In genomic region chr6:134454093-134454492, GRCm38 (mm10) we compare ENCODE assay signal across 10 mouse cellular contexts. TPM values are rescaled to one million over a fixed set of nuclear protein-coding genes. Genes with fewer than 3 reads are reported as not detected.
DNase-seq lines count a peak whose midpoint lies in the region; ATAC-seq and TF ChIP-seq lines count a peak whose summit lies in the region.
"Had no signal": no experiment of that assay in that cellular context is flagged by ENCODE, and none has a peak within 500 bp of the region (broad histone marks: within the 10 kb centered on the region; RNA-seq: fewer than 3 reads in every experiment).

No protein-coding gene starts in this region.

- H3K4me1 ChIP-seq in heart, embryonic 11.5 days (ENCODE audit: control insufficient read depth, insufficient read depth, low read length) = no peaks in the 10 kb centered on the region
- H3K4me1 ChIP-seq in CH12.LX (ENCODE audit: control insufficient read depth in 1 of 2, insufficient read depth in 2 of 2) = peaks cover 2 to 15% of the 10 kb centered on the region in 2 experiments; a peak in 3 of 4 replicates
- no peaks in the 10 kb centered on the region; the same call in 1 of the 2 replicates for H3K4me1 ChIP-seq in embryonic facial prominence, embryonic 11.5 days (ENCODE audit: control insufficient read depth, insufficient read depth, low read length)
- no peaks in the 10 kb centered on the region; the same call in 1 of the 2 replicates for H3K4me1 ChIP-seq in forebrain, embryonic 16.5 days (replicated peaks; ENCODE audit: control insufficient read depth, insufficient read depth, low read length)
- H3K4me1 ChIP-seq in heart, embryonic 10.5 days = peaks cover 6% of the 10 kb centered on the region; the same call in 1 of the 2 replicates
- H3K4me1 ChIP-seq: hindbrain, embryonic 15.5 days; lung, embryonic 15.5 days had no signal

- dilution Hi-C loops in CH12.LX (cut with MboI; ENCODE audit: extremely low pct_ligation_motif_present, extremely low pct_unique_long_range_greater_than_20kb, low sequenced_read_pairs) = no loop called here

- peaks cover 35% of the 10 kb centered on the region for H3K36me3 ChIP-seq in heart, embryonic 11.5 days (ENCODE audit: control insufficient read depth, insufficient read depth, low read length)
- H3K36me3 ChIP-seq in CH12.LX (replicated peaks in 1 of 2; ENCODE audit: control insufficient read depth in 1 of 2, insufficient read depth in 1 of 2, low read length in 1 of 2) = peaks cover 56 to 93% of the 10 kb centered on the region in 2 experiments
- H3K36me3 ChIP-seq in embryonic facial prominence, embryonic 11.5 days (replicated peaks; ENCODE audit: control insufficient read depth, insufficient read depth, low read depth, low read length) = peaks cover 14% of the 10 kb centered on the region
- H3K36me3 ChIP-seq in forebrain, embryonic 16.5 days (ENCODE audit: control insufficient read depth, insufficient read depth) = peaks cover 24% of the 10 kb centered on the region
- H3K36me3 ChIP-seq in heart, embryonic 10.5 days = peaks cover 92% of the 10 kb centered on the region

- no peak for TF ChIP-seq POLR2A in CH12.LX (IDR thresholded peaks at IDR 0.05; ENCODE audit: low read depth, low read length)

- H3K9ac ChIP-seq in heart, embryonic 11.5 days (ENCODE audit: low read depth, low read length) = no peak overlapping the region
- no peak overlapping the region for H3K9ac ChIP-seq in CH12.LX (ENCODE audit: insufficient read depth, low read depth)
- no peak overlapping the region for H3K9ac ChIP-seq in embryonic facial prominence, embryonic 11.5 days (replicated peaks; ENCODE audit: low read length)
- no peak overlapping the region for H3K9ac ChIP-seq in forebrain, embryonic 16.5 days (replicated peaks; ENCODE audit: low read depth, low read length)
- H3K9ac ChIP-seq: hindbrain, embryonic 15.5 days; lung, embryonic 15.5 days had no signal

- no peaks in the 10 kb centered on the region for H3K9me3 ChIP-seq in heart, embryonic 11.5 days (replicated peaks; ENCODE audit: control insufficient read depth, low read length)
- no peaks in the 10 kb centered on the region for H3K9me3 ChIP-seq in CH12.LX (replicated peaks; ENCODE audit: low read length)
- no peaks in the 10 kb centered on the region for H3K9me3 ChIP-seq in embryonic facial prominence, embryonic 11.5 days (replicated peaks; ENCODE audit: control insufficient read depth, low read length)
- no peaks in the 10 kb centered on the region for H3K9me3 ChIP-seq in forebrain, embryonic 16.5 days (ENCODE audit: control insufficient read depth, low read length)
- H3K9me3 ChIP-seq in heart, embryonic 10.5 days = no peaks in the 10 kb centered on the region
- H3K9me3 ChIP-seq: hindbrain, embryonic 15.5 days; lung, embryonic 15.5 days had no signal

- 100% methylated on average over 1 of the region's 1 CpGs for WGBS in heart, embryonic 11.5 days (ENCODE audit: insufficient replicate concordance)
- whole genome bisulfite sequencing in embryonic facial prominence, embryonic 11.5 days = 89% methylated on average over 1 of the region's 1 CpGs
- 100% methylated on average over 1 of the region's 1 CpGs for WGBS in forebrain, embryonic 16.5 days
- 100% methylated on average over 1 of the region's 1 CpGs for WGBS in heart, embryonic 10.5 days

- H3K4me3 ChIP-seq in heart, embryonic 11.5 days (ENCODE audit: low read depth, low read length) = no peak overlapping the region
- no peak overlapping the region for H3K4me3 ChIP-seq in CH12.LX (replicated peaks in 1 of 3; ENCODE audit: low read depth in 2 of 3, low read length in 2 of 3, poor library complexity in 1 of 3)
- no peak overlapping the region for H3K4me3 ChIP-seq in embryonic facial prominence, embryonic 11.5 days (ENCODE audit: low read depth, low read length)
- H3K4me3 ChIP-seq in forebrain, embryonic 16.5 days (replicated peaks; ENCODE audit: low read length) = no peak overlapping the region
- H3K4me3 ChIP-seq in heart, embryonic 10.5 days = no peak overlapping the region
- H3K4me3 ChIP-seq: hindbrain, embryonic 15.5 days; lung, embryonic 15.5 days had no signal

- peak; percentile 10 for TF ChIP-seq RAD21 in CH12.LX (IDR thresholded peaks at IDR 0.05; ENCODE audit: low read depth, low read length)

- in situ Hi-C loops in CH12.LX (cut with MboI; ENCODE audit: low pct_ligation_motif_present, low pct_unique_long_range_greater_than_20kb, low sequenced_read_pairs) = no loop called here

- H3K27ac ChIP-seq in heart, embryonic 11.5 days (ENCODE audit: low read depth, low read length) = no peak overlapping the region
- H3K27ac ChIP-seq in CH12.LX (ENCODE audit: insufficient read depth, low read depth) = no peak overlapping the region
- H3K27ac ChIP-seq in embryonic facial prominence, embryonic 11.5 days (replicated peaks; ENCODE audit: low read depth, low read length) = no peak overlapping the region
- H3K27ac ChIP-seq in forebrain, embryonic 16.5 days (ENCODE audit: low read length) = no peak overlapping the region
- H3K27ac ChIP-seq in heart, embryonic 10.5 days = no peak overlapping the region
- H3K27ac ChIP-seq: hindbrain, embryonic 15.5 days; lung, embryonic 15.5 days had no signal

- H3K27me3 ChIP-seq in heart, embryonic 11.5 days (ENCODE audit: control insufficient read depth, insufficient read depth, low read length) = no peaks in the 10 kb centered on the region
- H3K27me3 ChIP-seq in CH12.LX (replicated peaks) = no peaks in the 10 kb centered on the region
- no peaks in the 10 kb centered on the region for H3K27me3 ChIP-seq in embryonic facial prominence, embryonic 11.5 days (ENCODE audit: control insufficient read depth, insufficient read depth, low read length)
- H3K27me3 ChIP-seq in forebrain, embryonic 16.5 days (replicated peaks; ENCODE audit: control insufficient read depth, insufficient read depth, low read length) = no peaks in the 10 kb centered on the region
- H3K27me3 ChIP-seq in heart, embryonic 10.5 days (ENCODE audit: insufficient read depth, poor library complexity, severe bottlenecking) = no peaks in the 10 kb centered on the region
- H3K27me3 ChIP-seq: hindbrain, embryonic 15.5 days; lung, embryonic 15.5 days had no signal

- TF ChIP-seq CTCF in CH12.LX (conservative IDR thresholded peaks at IDR 0.05 in 1 of 2, IDR thresholded peaks at IDR 0.05 in 1 of 2; ENCODE audit: low read depth in 2 of 2, low read length in 2 of 2) = peak; percentile 34 to 43; a peak in 2 of 4 replicates

- H3K79me2 ChIP-seq in CH12.LX (replicated peaks; ENCODE audit: control insufficient read depth, extremely low read depth, insufficient read depth, poor library complexity, severe bottlenecking) = no peaks in the 10 kb centered on the region

- no peak for ATAC-seq in heart, embryonic 11.5 days (replicated peaks; ENCODE audit: insufficient number of reproducible peaks, low FRiP score, low TSS enrichment)
- ATAC-seq in embryonic facial prominence, embryonic 11.5 days (replicated peaks; ENCODE audit: insufficient number of reproducible peaks, low FRiP score, low TSS enrichment, low read depth) = no peak
- no peak for ATAC-seq in forebrain, embryonic 16.5 days

- peak; percentile 32 for DNase-seq in heart, postnatal 4 days
- DNase-seq in CH12.LX (ENCODE audit: extremely low read depth) = no peak
- DNase-seq in embryonic facial prominence, embryonic 11.5 days (ENCODE audit: low spot score) = peak; percentile 30
- DNase-seq in lung, postnatal 36 days = peak; percentile 50
- no peak for DNase-seq in heart, embryonic 10.5 days (ENCODE audit: low spot score)
- DNase-seq in urinary bladder, postnatal 10 days (ENCODE audit: low spot score) = no peak

- no peak overlapping the region for H3K4me2 ChIP-seq in heart, embryonic 11.5 days
- H3K4me2 ChIP-seq in CH12.LX (ENCODE audit: insufficient read depth, low read depth, poor library complexity, severe bottlenecking) = no peak overlapping the region
- no peak overlapping the region for H3K4me2 ChIP-seq in embryonic facial prominence, embryonic 11.5 days (ENCODE audit: low read depth, low read length)
- no peak overlapping the region for H3K4me2 ChIP-seq in forebrain, embryonic 16.5 days (ENCODE audit: low read length)
- H3K4me2 ChIP-seq: hindbrain, embryonic 15.5 days; lung, embryonic 15.5 days had no signal

- TF ChIP-seq EP300 in CH12.LX (IDR thresholded peaks at IDR 0.05; ENCODE audit: low read length) = no peak

TF ChIP-seq in CH12.LX, 34 proteins besides CTCF, POLR2A, EP300 and RAD21:
- TF ChIP-seq CHD2 (IDR thresholded peaks at IDR 0.05; ENCODE audit: low read length) = no peak
- peak; percentile 37; the same call in 1 of the 2 replicates for TF ChIP-seq SMC3 (IDR thresholded peaks at IDR 0.05; ENCODE audit: low read depth, low read length)
- no peak for TF ChIP-seq MAX (IDR thresholded peaks at IDR 0.05; ENCODE audit: low read length)

RNA-seq across cellular contexts. Expression of gene Bcl2l14, which starts 58.0 kb away (rescaled TPM):
- total RNA-seq in heart, postnatal 4 days (2021) = not detected
- polyA plus RNA-seq in heart, embryonic 11.5 days (2014; fragmentation: Nextera tagmentation; extraction: Ambion mirVana) = 0.11 and 0.45 TPM in 2 replicates
- total RNA-seq in CH12.LX (2012; rRNA removed) (0.71 and 0.93 TPM in 2 replicates), CH12.LX (2014; rRNA removed) (3.0 and 3.1 TPM in 2 replicates)
- polyA plus RNA-seq in CH12.LX (2012; ENCODE audit: insufficient read length, low read depth) = 3.5 and 4.4 TPM in 2 replicates
- polyA plus RNA-seq in embryonic facial prominence, embryonic 11.5 days (2014; fragmentation: Nextera tagmentation; extraction: Ambion mirVana) = 0.61 and 0.79 TPM in 2 replicates
- polyA plus RNA-seq in forebrain, embryonic 16.5 days (2015; fragmentation: Nextera tagmentation; extraction: Ambion mirVana) = 0.11 TPM in 1 of 2 replicates, not detected in the other
- 0.09 and 0.33 TPM in 2 replicates for polyA plus RNA-seq in heart, embryonic 10.5 days (2016; fragmentation: Nextera tagmentation; extraction: Ambion mirVana)

Comparison
In these comparisons a context has a peak if more than half of its experiments do, and no peak if none do; other contexts are left out.
1. DNase-seq: peak in heart, postnatal 4 days (single experiment), embryonic facial prominence, embryonic 11.5 days (single experiment) and lung, postnatal 36 days (single experiment); none in CH12.LX (single experiment), heart, embryonic 10.5 days (single experiment) and urinary bladder, postnatal 10 days (single experiment).